Mouse (Mus musculus): Measurements from ENCODE around the gene Ifitm3.

DNA sequence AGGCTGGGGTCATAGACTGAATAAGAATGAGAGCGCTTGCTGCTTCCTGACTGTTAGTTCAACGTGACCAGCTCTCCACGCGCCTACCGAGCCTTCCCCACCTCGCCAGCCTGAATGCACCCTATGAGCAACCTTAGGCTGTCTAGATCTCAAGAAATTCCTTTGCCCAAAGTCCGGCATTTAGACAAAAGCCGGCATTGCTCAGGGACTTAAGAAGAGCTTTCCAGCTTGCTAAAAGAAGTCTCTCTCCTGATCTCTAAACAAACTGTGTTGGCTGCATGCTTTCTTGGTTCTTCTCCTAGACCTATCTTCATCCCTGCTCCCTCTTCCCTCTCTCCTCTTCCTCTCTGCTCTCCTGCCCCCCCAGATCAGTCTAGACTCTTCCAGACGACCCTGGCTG is 35.6 kb downstream of the Ifitm3 start:
- TF ChIP-seq ZC3H11A (IDR thresholded peaks at IDR 0.05; ENCODE audit: borderline replicate concordance, low read depth, low read length) (no peak), ZNF384 (IDR thresholded peaks at IDR 0.05; ENCODE audit: low read depth, low read length) (no peak), MAFK (IDR thresholded peaks at IDR 0.05; ENCODE audit: insufficient read depth, low read depth, low read length) (no peak)

Measured in ES-E14 (cell line).